Mouse (Mus musculus): ENCODE data around the gene Cyp2f2.

DNA sequence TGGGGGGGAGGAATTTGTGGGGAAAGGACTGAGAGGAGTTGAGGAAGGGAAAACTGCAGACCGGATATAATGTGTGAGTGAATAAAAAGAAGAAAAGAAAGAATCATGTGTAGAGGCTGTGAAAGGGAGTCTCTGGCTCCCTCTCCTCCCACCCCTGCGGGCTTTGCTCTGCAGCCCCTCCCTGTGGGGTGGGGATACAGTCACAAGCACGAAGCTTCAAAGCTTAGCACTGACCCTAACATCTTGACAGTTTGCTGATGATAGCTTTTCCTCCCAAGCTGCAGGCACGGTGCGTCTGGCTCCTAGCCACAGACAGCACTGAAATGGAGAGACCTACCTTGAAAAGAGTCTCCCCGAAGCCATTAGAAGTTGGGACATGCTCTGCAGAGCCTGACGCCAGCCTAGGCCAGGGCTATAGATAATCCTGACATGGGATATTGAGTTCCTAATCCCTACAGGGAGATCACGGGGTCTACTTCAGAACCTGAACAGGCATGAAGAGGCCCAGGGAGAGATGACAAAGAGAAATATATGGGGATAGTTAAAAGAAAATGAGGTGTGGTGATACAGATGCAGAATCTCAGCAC lies 16.8 kb downstream of the Cyp2f2 start:
- TF ChIP-seq CTCF (IDR thresholded peaks at IDR 0.05; ENCODE audit: low read depth) (no peak), EP300 (IDR thresholded peaks at IDR 0.05; ENCODE audit: low read depth) (no peak)

All from heart, postnatal 0 days (tissue).